Mouse (Mus musculus): Measurements from ENCODE around the gene Olfr545.

DNA sequence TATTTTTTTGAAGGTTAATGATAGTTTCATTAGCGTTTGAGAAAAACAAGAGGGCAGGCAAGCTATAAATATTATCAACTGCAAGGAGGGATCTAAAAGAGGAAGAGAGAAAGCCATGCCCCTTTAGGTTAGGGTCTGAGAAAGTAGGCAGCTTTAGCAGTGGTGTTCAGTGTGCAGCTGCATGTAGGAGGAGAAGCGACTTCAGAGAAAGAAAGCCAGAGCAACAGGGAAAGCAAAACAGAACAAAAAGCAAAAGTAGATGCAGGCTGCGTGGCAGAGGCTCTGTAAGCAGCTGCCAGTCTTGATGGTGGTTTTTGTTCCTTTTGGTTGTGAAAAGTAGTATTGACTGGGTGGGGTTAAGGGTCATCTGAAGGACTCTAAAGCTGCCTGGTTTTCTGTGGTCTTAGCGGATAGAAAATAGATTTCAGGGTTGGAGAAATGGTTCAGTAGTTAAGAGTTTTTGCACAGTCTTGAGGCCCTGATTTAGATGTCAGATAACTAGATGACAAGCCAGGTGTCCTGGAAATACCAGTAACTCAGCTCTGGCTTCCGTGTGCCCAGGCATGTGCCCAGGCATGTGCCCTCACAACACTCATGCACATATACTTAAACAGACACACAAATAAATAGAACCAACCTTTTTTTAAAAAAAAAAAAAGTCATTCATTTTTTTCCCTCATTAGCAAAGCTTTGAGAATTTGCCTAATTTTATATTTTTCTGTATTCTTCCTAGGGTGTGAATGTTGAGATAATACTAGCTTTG, 40.6 kb downstream of the Olfr545 start:
- no peak for TF ChIP-seq CTCF (IDR thresholded peaks at IDR 0.05; ENCODE audit: extremely low read depth, insufficient read length, insufficient replicate concordance, low read depth, low read length)
- TF ChIP-seq POLR2A (IDR thresholded peaks at IDR 0.05; ENCODE audit: low read depth, low read length), result no peak

Measured in small intestine, adult 2 months (tissue).